Mouse (Mus musculus) thymus, postnatal 0 days (tissue): Measurements from ENCODE around the gene Topors. TPM values are rescaled to one million over a fixed set of nuclear protein-coding genes. Genes with fewer than 3 reads are reported as not detected.

Source experiments
- DNase-seq: peaks from one replicate; pipeline ENCODE4 v3.0.0-alpha.2; 2015; ENCODE audit warnings: low spot score
- polyA plus RNA-seq: library from polyadenylated mRNA; unstranded; fragments of >200 nt; fragmentation: Nextera tagmentation; extraction: Ambion mirVana; gene quantifications from 2 replicates; pipeline ENCODE4 v1.2.1, GENCODE M21; 2015

Topors gene
- polyA plus RNA-seq, 1 experiment from 2014 or later = 28.6 TPM

DNA sequence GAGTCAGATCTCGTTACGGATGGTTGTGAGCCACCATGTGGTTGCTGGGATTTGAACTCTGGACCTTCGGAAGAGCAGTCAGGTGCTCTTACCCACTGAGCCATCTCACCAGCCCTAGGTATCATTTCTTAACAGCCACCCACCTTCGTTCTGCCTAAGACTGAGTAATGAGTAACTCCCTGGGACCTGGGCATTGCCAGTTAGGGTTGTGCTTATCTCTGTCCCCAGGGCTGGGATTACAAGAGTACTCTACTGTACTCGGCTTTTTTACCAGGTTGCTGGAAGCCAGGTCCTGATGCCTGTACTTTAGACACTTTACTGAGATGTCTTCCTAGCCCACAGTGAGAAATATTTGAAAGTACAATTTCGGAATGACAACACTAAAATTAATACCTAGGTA lies 57.5 kb downstream of the Topors start:
- DNase-seq = no peak

Other genes with a start within 250 kb of the Topors start
- 25.7 and 26.5 TPM in 2 replicates for gene Aco1, start 126.8 kb downstream of the Topors start, polyA plus RNA-seq
- gene Ddx58, start 30.0 kb downstream of the Topors start, polyA plus RNA-seq = 22.6 and 24.5 TPM in 2 replicates
- 60.4 and 62.3 TPM in 2 replicates for gene Smim27, start 271 bp downstream of the Topors start, polyA plus RNA-seq
- 352 and 368 TPM in 2 replicates for gene Ndufb6, start 9.6 kb upstream of the Topors start, polyA plus RNA-seq
- 0.04 TPM in 1 of 2 replicates, not detected in the other for gene Tmem215, start 202.3 kb upstream of the Topors start, polyA plus RNA-seq